Mouse (Mus musculus) cerebellum, postnatal 4 days (tissue): ENCODE data around the gene Bdkrb1.

Experiments
- DNase-seq, 2 experiments: peaks; one replicate each; pipeline ENCODE4 v3.0.0; 2022; ENCODE audit warnings: low spot score in 2 of 2, mixed read lengths in 1 of 2

Gene Bdkrb1

GRCm38 (mm10) chr12:105598503-105598902 is 4.4 kb upstream of the Bdkrb1 start:
- DNase-seq, result no peak

GRCm38 (mm10) chr12:105599098-105599497 is 3.8 kb upstream of the Bdkrb1 start:
- DNase-seq, result no peak

- DNase-seq, result peak in 1 of 2 experiments; percentile 51
These were observed 1.3 kb upstream of the Bdkrb1 start for GRCm38 (mm10) chr12:105601586-105601985.

- DNase-seq, result no peak
These were observed 1.0 kb downstream of the Bdkrb1 start for GRCm38 (mm10) chr12:105603904-105604303.

GRCm38 (mm10) chr12:105605212-105605611 is 2.3 kb downstream of the Bdkrb1 start:
- no peak for DNase-seq

- DNase-seq, result no peak
These were observed 4.0 kb downstream of the Bdkrb1 start for GRCm38 (mm10) chr12:105606881-105607280.

GRCm38 (mm10) chr12:105611045-105611444 is 8.2 kb downstream of the Bdkrb1 start:
- DNase-seq, result no peak

- peak; percentile 67 to 76 for DNase-seq
These were observed 8.9 kb downstream of the Bdkrb1 start for GRCm38 (mm10) chr12:105611748-105612147.

GRCm38 (mm10) chr12:105613559-105613958 is 10.7 kb downstream of the Bdkrb1 start:
- DNase-seq, result no peak

- no peak for DNase-seq
These were observed 19.2 kb downstream of the Bdkrb1 start for GRCm38 (mm10) chr12:105622048-105622447.

- no peak for DNase-seq
These were observed 20.2 kb downstream of the Bdkrb1 start for GRCm38 (mm10) chr12:105622981-105623539.

- no peak for DNase-seq
These were observed 22.9 kb downstream of the Bdkrb1 start for GRCm38 (mm10) chr12:105625798-105626197.

GRCm38 (mm10) chr12:105634374-105635067 is 31.6 kb downstream of the Bdkrb1 start:
- no peak for DNase-seq

- no peak for DNase-seq
These were observed 33.7 kb downstream of the Bdkrb1 start for GRCm38 (mm10) chr12:105636551-105636950.

- DNase-seq, result no peak
These were observed 34.7 kb downstream of the Bdkrb1 start for GRCm38 (mm10) chr12:105637554-105637953.

GRCm38 (mm10) chr12:105642770-105643321 is 40.0 kb downstream of the Bdkrb1 start:
- DNase-seq, result no peak
